Mouse (Mus musculus) erythroid progenitor cell, adult 5-6 weeks (primary cell): ENCODE measurements around the gene Hdac9. TPM values are rescaled to one million over a fixed set of nuclear protein-coding genes. Genes with fewer than 3 reads are reported as not detected.

Source experiments
- ATAC-seq: replicated peaks from 2 replicates; pipeline ENCODE4 v1.8.0; 2016; ENCODE audit warnings: moderate number of reproducible peaks, mild to moderate bottlenecking, moderate TSS enrichment, inconsistent platforms; ENCODE audit not compliant: poor library complexity, low FRiP score, severe bottlenecking
- total RNA-seq, 2 experiments: library from RNA; stranded (forward) in 1 of 2; stranded (reverse) in 1 of 2; fragments of 150-400 nt in 1 of 2; fragments of 186-747, 209-891 nt in 1 of 2; gene quantifications; 2 replicates each; pipeline versions ENCODE4 v1.2.3 to v1.2.4; 2015 to 2017; ENCODE audit warnings: low replicate concordance in 2 of 2

Hdac9 gene
- total RNA-seq, 2 experiments from 2014 or later = 1.7 to 2.3 TPM

- no peak for ATAC-seq
These were observed 193.9 kb downstream of the Hdac9 start for GRCm38 (mm10) chr12:34722831-34723490.

GRCm38 (mm10) chr12:34720906-34721305 lies 196.0 kb downstream of the Hdac9 start:
- ATAC-seq = no peak

- ATAC-seq = no peak
These were observed 202.5 kb downstream of the Hdac9 start for GRCm38 (mm10) chr12:34714266-34714939.

- ATAC-seq = no peak
These were observed 218.9 kb downstream of the Hdac9 start for GRCm38 (mm10) chr12:34697981-34698380.

- ATAC-seq = no peak
These were observed 220.2 kb downstream of the Hdac9 start for GRCm38 (mm10) chr12:34696736-34697135.

GRCm38 (mm10) chr12:34688941-34689340 lies 228.0 kb downstream of the Hdac9 start:
- no peak for ATAC-seq

GRCm38 (mm10) chr12:34683375-34683774 lies 233.5 kb downstream of the Hdac9 start:
- ATAC-seq = no peak

GRCm38 (mm10) chr12:34682657-34683056 lies 234.2 kb downstream of the Hdac9 start:
- ATAC-seq = no peak

- no peak for ATAC-seq
These were observed 236.3 kb downstream of the Hdac9 start for GRCm38 (mm10) chr12:34680576-34680975.

- no peak for ATAC-seq
These were observed 239.8 kb downstream of the Hdac9 start for GRCm38 (mm10) chr12:34677110-34677509.

- ATAC-seq = no peak
These were observed 242.7 kb downstream of the Hdac9 start for GRCm38 (mm10) chr12:34674235-34674634.

GRCm38 (mm10) chr12:34673539-34673938 lies 243.4 kb downstream of the Hdac9 start:
- ATAC-seq = no peak

GRCm38 (mm10) chr12:34664758-34665157 lies 252.1 kb downstream of the Hdac9 start:
- ATAC-seq = no peak

- ATAC-seq = no peak
These were observed 255.5 kb downstream of the Hdac9 start for GRCm38 (mm10) chr12:34661378-34661777.

- no peak for ATAC-seq
These were observed 256.9 kb downstream of the Hdac9 start for GRCm38 (mm10) chr12:34660027-34660426.

GRCm38 (mm10) chr12:34658568-34658967 lies 258.3 kb downstream of the Hdac9 start:
- no peak for ATAC-seq

GRCm38 (mm10) chr12:34658119-34658518 lies 258.8 kb downstream of the Hdac9 start:
- ATAC-seq = no peak

- ATAC-seq = no peak
These were observed 263.3 kb downstream of the Hdac9 start for GRCm38 (mm10) chr12:34653615-34654014.

- ATAC-seq = no peak
These were observed 268.1 kb downstream of the Hdac9 start for GRCm38 (mm10) chr12:34648753-34649152.

- no peak for ATAC-seq
These were observed 275.1 kb downstream of the Hdac9 start for GRCm38 (mm10) chr12:34641705-34642259.
